8 mouse cellular contexts compared by ENCODE assay signal in the genomic region with DNA sequence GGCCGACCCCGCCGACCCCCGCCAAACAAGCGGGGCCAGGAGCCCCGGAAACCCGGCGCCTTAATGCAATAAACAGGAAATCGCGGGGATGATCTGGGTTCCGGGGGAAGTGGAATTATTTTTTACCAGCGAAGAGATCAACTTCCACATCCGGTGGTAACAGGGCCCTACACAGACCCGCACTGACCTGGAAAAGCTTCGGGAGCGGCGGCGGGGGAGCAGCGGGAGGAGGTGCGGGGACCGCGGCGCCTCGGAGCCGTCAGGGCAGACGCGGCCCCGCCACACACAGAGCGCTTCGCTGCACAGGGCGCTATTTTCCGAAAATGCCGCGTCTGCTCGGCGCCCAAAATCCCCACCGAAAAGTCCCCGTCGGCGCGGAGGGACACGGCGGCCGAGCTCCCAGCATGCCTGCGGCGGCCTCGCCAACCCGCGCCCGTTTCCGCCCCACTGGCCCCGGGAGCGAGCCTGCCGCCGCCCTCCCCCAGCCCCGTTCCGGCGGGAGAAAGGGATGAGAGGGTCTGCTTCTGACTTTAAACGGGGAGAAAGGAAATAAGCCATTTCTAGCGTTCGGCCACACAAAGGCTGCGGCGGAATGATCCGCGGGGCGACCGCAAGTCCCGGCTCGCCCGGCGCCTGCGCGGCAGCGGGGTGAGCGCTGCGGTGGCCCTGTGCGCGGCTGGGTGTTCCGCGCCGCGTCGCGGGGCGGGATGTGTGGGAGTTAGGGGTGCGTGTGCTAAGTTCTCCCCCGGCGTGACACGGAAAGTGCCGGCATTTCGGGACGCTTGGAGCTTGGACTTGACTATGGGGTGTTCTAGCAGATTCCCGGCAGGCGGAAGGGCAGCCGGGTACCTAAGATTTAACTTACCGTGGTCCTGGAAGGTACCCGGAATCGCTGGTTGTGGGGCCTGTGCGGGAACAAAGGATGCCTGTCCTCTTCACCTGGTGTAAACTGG. TPM values are rescaled to one million over a fixed set of nuclear protein-coding genes. Genes with fewer than 3 reads are reported as not detected.
A peak's percentile ranks its signal among the peaks of the same experiment; 100 is the strongest.
DNase-seq lines count a peak whose midpoint lies in the region; ATAC-seq and TF ChIP-seq lines count a peak whose summit lies in the region.

No protein-coding gene starts in this region.

- H3K9me3 ChIP-seq in forebrain, embryonic 13.5 days (replicated peaks), result peaks cover 3% of the 10 kb centered on the region; the same call in 1 of the 2 replicates
- no peaks in the 10 kb centered on the region for H3K9me3 ChIP-seq in liver, embryonic 16.5 days (replicated peaks; ENCODE audit: control insufficient read depth, low read length)
- H3K9me3 ChIP-seq in neural tube, embryonic 12.5 days, result peaks cover 2% of the 10 kb centered on the region
- H3K9me3 ChIP-seq in stomach, postnatal 0 days (ENCODE audit: control insufficient read depth, low read length), result no peaks in the 10 kb centered on the region

- H3K27ac ChIP-seq in forebrain, embryonic 13.5 days, result peak overlapping the region; percentile 100
- peak overlapping the region; percentile 97 for H3K27ac ChIP-seq in liver, embryonic 16.5 days (ENCODE audit: low read length)
- peak overlapping the region; percentile 99 for H3K27ac ChIP-seq in neural tube, embryonic 12.5 days
- H3K27ac ChIP-seq in stomach, postnatal 0 days (replicated peaks), result peak overlapping the region; percentile 100

- no peak for TF ChIP-seq CTCF in stomach, postnatal 0 days (IDR thresholded peaks at IDR 0.05; ENCODE audit: low read depth)

- H3K4me1 ChIP-seq in forebrain, embryonic 13.5 days, result peaks cover 45% of the 10 kb centered on the region
- peaks cover 23% of the 10 kb centered on the region for H3K4me1 ChIP-seq in liver, embryonic 16.5 days (ENCODE audit: control insufficient read depth, low read depth, low read length)
- H3K4me1 ChIP-seq in neural tube, embryonic 12.5 days, result peaks cover 24% of the 10 kb centered on the region
- no peaks in the 10 kb centered on the region; the same call in 1 of the 2 replicates for H3K4me1 ChIP-seq in stomach, postnatal 0 days (replicated peaks; ENCODE audit: control insufficient read depth, insufficient read depth)

- ATAC-seq in cerebellum, adult (ENCODE audit: insufficient number of reproducible peaks, low FRiP score, low TSS enrichment), result peak; percentile 89
- peak; percentile 94 for ATAC-seq in forebrain, embryonic 13.5 days
- ATAC-seq in liver, embryonic 16.5 days (ENCODE audit: low read depth), result peak; percentile 87
- peak; percentile 95 for ATAC-seq in neural tube, embryonic 12.5 days (ENCODE audit: low FRiP score, low read depth)
- peak; percentile 90 for ATAC-seq in stomach, postnatal 0 days (ENCODE audit: low FRiP score, low TSS enrichment)

- DNase-seq in ES-CJ7 (ENCODE audit: low read depth, low spot score), result peak; percentile 85
- DNase-seq in heart, postnatal 10 days, result peak; percentile 93 to 94
- peak; percentile 62 for DNase-seq in large intestine, adult 2 months (ENCODE audit: low read depth, low spot score)
- DNase-seq in stomach, postnatal 0 days (ENCODE audit: low spot score), result peak; percentile 88

- intact Hi-C loops in heart, postnatal 10 days (cut with DNase I), result loop anchor here (2.0 kb wide), 1 partner anchor 31 kb away; a partner anchor contains a TSS

- H3K4me3 ChIP-seq in forebrain, embryonic 13.5 days, result peak overlapping the region; percentile 96
- H3K4me3 ChIP-seq in liver, embryonic 16.5 days (ENCODE audit: low read depth, low read length), result peak overlapping the region; percentile 96
- H3K4me3 ChIP-seq in neural tube, embryonic 12.5 days, result peak overlapping the region; percentile 99
- peak overlapping the region; percentile 98 for H3K4me3 ChIP-seq in stomach, postnatal 0 days (ENCODE audit: low read depth, low read length)

- peak overlapping the region; percentile 99 for H3K9ac ChIP-seq in forebrain, embryonic 13.5 days
- peak overlapping the region; percentile 96 for H3K9ac ChIP-seq in liver, embryonic 16.5 days (ENCODE audit: low read depth, low read length)
- H3K9ac ChIP-seq in neural tube, embryonic 12.5 days, result peak overlapping the region; percentile 99
- H3K9ac ChIP-seq in stomach, postnatal 0 days (ENCODE audit: low read length), result peak overlapping the region; percentile 100

- TF ChIP-seq EP300 in stomach, postnatal 0 days (optimal IDR thresholded peaks at IDR 0.05), result peak; percentile 46

- under 1% methylated on average over 99 of the region's 99 CpGs for WGBS in forebrain, embryonic 13.5 days
- under 1% methylated on average over 99 of the region's 99 CpGs for WGBS in large intestine, adult 2 months
- WGBS in liver, embryonic 16.5 days (ENCODE audit: insufficient replicate concordance), result under 1% methylated on average over 99 of the region's 99 CpGs
- under 1% methylated on average over 99 of the region's 99 CpGs for WGBS in neural tube, embryonic 12.5 days
- under 1% methylated on average over 85 of the region's 99 CpGs for WGBS in stomach, postnatal 0 days

- H3K27me3 ChIP-seq in forebrain, embryonic 13.5 days, result no peaks in the 10 kb centered on the region
- no peaks in the 10 kb centered on the region for H3K27me3 ChIP-seq in liver, embryonic 16.5 days (ENCODE audit: control insufficient read depth, insufficient read depth, low read depth, low read length)
- H3K27me3 ChIP-seq in neural tube, embryonic 12.5 days (replicated peaks), result no peaks in the 10 kb centered on the region
- no peaks in the 10 kb centered on the region for H3K27me3 ChIP-seq in stomach, postnatal 0 days (ENCODE audit: control insufficient read depth, insufficient read depth, low read length)

- peaks cover 13% of the 10 kb centered on the region for H3K36me3 ChIP-seq in forebrain, embryonic 13.5 days (ENCODE audit: poor library complexity, severe bottlenecking)
- no peaks in the 10 kb centered on the region for H3K36me3 ChIP-seq in liver, embryonic 16.5 days (ENCODE audit: control insufficient read depth, insufficient read depth)
- peaks cover 6% of the 10 kb centered on the region; the same call in 1 of the 2 replicates for H3K36me3 ChIP-seq in neural tube, embryonic 12.5 days
- H3K36me3 ChIP-seq in stomach, postnatal 0 days (ENCODE audit: control insufficient read depth, insufficient read depth, low read length), result no peaks in the 10 kb centered on the region

- H3K4me2 ChIP-seq in forebrain, embryonic 13.5 days, result peak overlapping the region; percentile 82
- H3K4me2 ChIP-seq in liver, embryonic 16.5 days (ENCODE audit: low read depth, low read length), result peak overlapping the region; percentile 82
- H3K4me2 ChIP-seq in neural tube, embryonic 12.5 days (replicated peaks), result peak overlapping the region; percentile 67
- H3K4me2 ChIP-seq in stomach, postnatal 0 days (replicated peaks; ENCODE audit: low read depth), result peak overlapping the region; percentile 71

RNA-seq across cellular contexts. Expression of a gene that starts 0.7 kb away (rescaled TPM):
- polyA plus RNA-seq in forebrain, embryonic 13.5 days (2015; fragmentation: Nextera tagmentation; extraction: Ambion mirVana), result 68.6 and 70.3 TPM in 2 replicates
- total RNA-seq in heart, postnatal 10 days (2021), result 10 to 100 TPM; 20.9 to 24.3 TPM
- polyA plus RNA-seq in large intestine, adult 2 months (2012; rRNA removed), result 9.2 and 9.8 TPM in 2 replicates
- 19.0 and 23.4 TPM in 2 replicates for polyA plus RNA-seq in liver, embryonic 16.5 days (2015; fragmentation: Nextera tagmentation; extraction: Ambion mirVana)
- 64.6 and 66.3 TPM in 2 replicates for polyA plus RNA-seq in neural tube, embryonic 12.5 days (2016; fragmentation: Nextera tagmentation; extraction: Ambion mirVana)
- polyA plus RNA-seq in stomach, postnatal 0 days (2015; fragmentation: Nextera tagmentation; extraction: Ambion mirVana), result 15.9 and 17.1 TPM in 2 replicates

RNA-seq across cellular contexts. Expression of a gene that starts 31.7 kb away (rescaled TPM):
- polyA plus RNA-seq in forebrain, embryonic 13.5 days (2015; fragmentation: Nextera tagmentation; extraction: Ambion mirVana), result 28.9 and 30.8 TPM in 2 replicates
- 10 to 100 TPM; 32.1 to 36.2 TPM for total RNA-seq in heart, postnatal 10 days (2021)
- polyA plus RNA-seq in large intestine, adult 2 months (2012; rRNA removed), result 8.6 and 15.9 TPM in 2 replicates
- 18.2 and 19.1 TPM in 2 replicates for polyA plus RNA-seq in liver, embryonic 16.5 days (2015; fragmentation: Nextera tagmentation; extraction: Ambion mirVana)
- polyA plus RNA-seq in neural tube, embryonic 12.5 days (2016; fragmentation: Nextera tagmentation; extraction: Ambion mirVana), result 36.5 and 38.6 TPM in 2 replicates
- 19.1 and 19.2 TPM in 2 replicates for polyA plus RNA-seq in stomach, postnatal 0 days (2015; fragmentation: Nextera tagmentation; extraction: Ambion mirVana)

RNA-seq across cellular contexts. Expression of a gene that starts 56.3 kb away (rescaled TPM):
- 1.0 and 1.2 TPM in 2 replicates for polyA plus RNA-seq in forebrain, embryonic 13.5 days (2015; fragmentation: Nextera tagmentation; extraction: Ambion mirVana)
- 1 to 10 TPM; 2.6 to 2.7 TPM for total RNA-seq in heart, postnatal 10 days (2021)
- 1.1 and 1.6 TPM in 2 replicates for polyA plus RNA-seq in large intestine, adult 2 months (2012; rRNA removed)
- 7.0 and 7.6 TPM in 2 replicates for polyA plus RNA-seq in liver, embryonic 16.5 days (2015; fragmentation: Nextera tagmentation; extraction: Ambion mirVana)
- 0.50 and 0.56 TPM in 2 replicates for polyA plus RNA-seq in neural tube, embryonic 12.5 days (2016; fragmentation: Nextera tagmentation; extraction: Ambion mirVana)
- polyA plus RNA-seq in stomach, postnatal 0 days (2015; fragmentation: Nextera tagmentation; extraction: Ambion mirVana), result 2.9 and 3.4 TPM in 2 replicates

Comparison
In these comparisons a context has a peak if more than half of its experiments do, and no peak if none do; other contexts are left out.
1. Peak in every context shown above with its lines: DNase-seq, ATAC-seq, H3K4me3 ChIP-seq and H3K27ac ChIP-seq.